Mouse (Mus musculus): ENCODE measurements at regions not wholly inside any gene's neighbourhood (a gene's known extent, or its start where the extent isn't known, plus 50 kb on each side); places are given as distances from the start of the nearest gene placed in this dataset.
A peak's percentile ranks its signal among the peaks of the same experiment; 100 is the strongest.

- no peaks in the 10 kb centered on the region for H3K36me3 ChIP-seq (ENCODE audit: control insufficient read depth, insufficient read depth)
- H3K4me2 ChIP-seq (ENCODE audit: low read depth) = peak overlapping the region; percentile 58
- no peaks in the 10 kb centered on the region for H3K27me3 ChIP-seq (ENCODE audit: control insufficient read depth, insufficient read depth, insufficient read length)
- TF ChIP-seq CEBPB (IDR thresholded peaks at IDR 0.05; ENCODE audit: insufficient read depth, poor library complexity, severe bottlenecking) = no peak
- TF ChIP-seq TCF12 (IDR thresholded peaks at IDR 0.05; ENCODE audit: insufficient read depth, poor library complexity, severe bottlenecking) = no peak
- H3ac ChIP-seq (ENCODE audit: control insufficient read depth, insufficient read length) = no peak overlapping the region
- no peak overlapping the region for H3K4me3 ChIP-seq
- no peaks in the 10 kb centered on the region for H3K79me2 ChIP-seq (ENCODE audit: control insufficient read depth, insufficient read depth)
Measured at GRCm38 (mm10) chr1:64298188-64298587, 176.1 kb upstream of the Klf7 start.

- no peak overlapping the region for H3ac ChIP-seq (ENCODE audit: control insufficient read depth, insufficient read length)
- no peaks in the 10 kb centered on the region for H3K36me3 ChIP-seq (ENCODE audit: control insufficient read depth, insufficient read depth)
- H3K27me3 ChIP-seq (ENCODE audit: control insufficient read depth, insufficient read depth, insufficient read length) = no peaks in the 10 kb centered on the region
- no peaks in the 10 kb centered on the region for H3K79me2 ChIP-seq (ENCODE audit: control insufficient read depth, insufficient read depth)
- no peak overlapping the region for H3K4me2 ChIP-seq (ENCODE audit: low read depth)
- TF ChIP-seq TCF12 (IDR thresholded peaks at IDR 0.05; ENCODE audit: insufficient read depth, poor library complexity, severe bottlenecking) (no peak), SRF (IDR thresholded peaks at IDR 0.05; ENCODE audit: control insufficient read depth, insufficient read length, low read depth) (no peak), MYOD1 (IDR thresholded peaks at IDR 0.05; ENCODE audit: control insufficient read depth in 1 of 3, insufficient read length in 2 of 3, low read depth in 2 of 3) (no peak), TCF3 (IDR thresholded peaks at IDR 0.05; ENCODE audit: insufficient read length, low read depth) (no peak), CEBPB (IDR thresholded peaks at IDR 0.05; ENCODE audit: insufficient read depth, poor library complexity, severe bottlenecking) (no peak)
- no peak overlapping the region for H3K4me3 ChIP-seq
Measured at GRCm38 (mm10) chr1:64297343-64297742, 175.3 kb upstream of the Klf7 start.

- H3K79me2 ChIP-seq (ENCODE audit: control insufficient read depth, insufficient read depth) = no peaks in the 10 kb centered on the region
- no peak overlapping the region for H3ac ChIP-seq (ENCODE audit: control insufficient read depth, insufficient read length)
- no peaks in the 10 kb centered on the region for H3K36me3 ChIP-seq (ENCODE audit: control insufficient read depth, insufficient read depth)
- H3K4me2 ChIP-seq (ENCODE audit: low read depth) = no peak overlapping the region
- H3K27me3 ChIP-seq (ENCODE audit: control insufficient read depth, insufficient read depth, insufficient read length) = no peaks in the 10 kb centered on the region
- no peak overlapping the region for H3K4me3 ChIP-seq
- TF ChIP-seq MYOG (IDR thresholded peaks at IDR 0.05; ENCODE audit: control insufficient read depth in 1 of 3, insufficient read depth in 1 of 3, insufficient read length in 2 of 3, low read depth in 2 of 3) = no peak
- no peak for TF ChIP-seq MAX (IDR thresholded peaks at IDR 0.05; ENCODE audit: low read depth)
Measured at GRCm38 (mm10) chr1:64295512-64295945, 173.4 kb upstream of the Klf7 start.

GRCm38 (mm10) chr1:64295051-64295450, 173.0 kb upstream of the Klf7 start:
- Histone ChIP-seq H3K4me2 (ENCODE audit: low read depth) (no peak overlapping the region), H3ac (ENCODE audit: control insufficient read depth, insufficient read length) (no peak overlapping the region), H3K27me3 (ENCODE audit: control insufficient read depth, insufficient read depth, insufficient read length) (no peaks in the 10 kb centered on the region), H3K36me3 (ENCODE audit: control insufficient read depth, insufficient read depth) (no peaks in the 10 kb centered on the region), H3K4me3 (no peak overlapping the region), H3K79me2 (ENCODE audit: control insufficient read depth, insufficient read depth) (no peaks in the 10 kb centered on the region)
- TF ChIP-seq MYOG (IDR thresholded peaks at IDR 0.05; ENCODE audit: control insufficient read depth in 1 of 3, insufficient read depth in 1 of 3, insufficient read length in 2 of 3, low read depth in 2 of 3) = no peak
- no peak for TF ChIP-seq POLR2AphosphoS2 (IDR thresholded peaks at IDR 0.05; ENCODE audit: insufficient read length, low read depth)
- TF ChIP-seq SRF (IDR thresholded peaks at IDR 0.05; ENCODE audit: control insufficient read depth, insufficient read length, low read depth) = no peak
- TF ChIP-seq REST (IDR thresholded peaks at IDR 0.05; ENCODE audit: insufficient read depth, insufficient read length) = no peak
- TF ChIP-seq USF1 (IDR thresholded peaks at IDR 0.05; ENCODE audit: low read depth) = no peak
- TF ChIP-seq MYOD1 (IDR thresholded peaks at IDR 0.05; ENCODE audit: control insufficient read depth in 1 of 3, insufficient read length in 2 of 3, low read depth in 2 of 3) = no peak
- no peak for TF ChIP-seq E2F4 (IDR thresholded peaks at IDR 0.05; ENCODE audit: insufficient read depth)
- TF ChIP-seq TCF3 (IDR thresholded peaks at IDR 0.05; ENCODE audit: insufficient read length, low read depth) = no peak
- TF ChIP-seq TCF12 (IDR thresholded peaks at IDR 0.05; ENCODE audit: insufficient read depth, poor library complexity, severe bottlenecking) = no peak
- no peak for TF ChIP-seq POLR2A (IDR thresholded peaks at IDR 0.05; ENCODE audit: insufficient read length, low read depth)
- no peak for TF ChIP-seq MAX (IDR thresholded peaks at IDR 0.05; ENCODE audit: low read depth)

- Histone ChIP-seq H3K27me3 (ENCODE audit: control insufficient read depth, insufficient read depth, insufficient read length) (no peaks in the 10 kb centered on the region), H3K4me2 (ENCODE audit: low read depth) (no peak overlapping the region), H3K4me3 (no peak overlapping the region), H3ac (ENCODE audit: control insufficient read depth, insufficient read length) (no peak overlapping the region), H3K79me2 (ENCODE audit: control insufficient read depth, insufficient read depth) (no peaks in the 10 kb centered on the region), H3K36me3 (ENCODE audit: control insufficient read depth, insufficient read depth) (no peaks in the 10 kb centered on the region)
- TF ChIP-seq MYOG (IDR thresholded peaks at IDR 0.05; ENCODE audit: control insufficient read depth in 1 of 3, insufficient read depth in 1 of 3, insufficient read length in 2 of 3, low read depth in 2 of 3) = no peak
- no peak for TF ChIP-seq SRF (IDR thresholded peaks at IDR 0.05; ENCODE audit: control insufficient read depth, insufficient read length, low read depth)
- no peak for TF ChIP-seq REST (IDR thresholded peaks at IDR 0.05; ENCODE audit: insufficient read depth, insufficient read length)
- no peak for TF ChIP-seq CEBPB (IDR thresholded peaks at IDR 0.05; ENCODE audit: insufficient read depth, poor library complexity, severe bottlenecking)
- TF ChIP-seq MYOD1 (IDR thresholded peaks at IDR 0.05; ENCODE audit: control insufficient read depth in 1 of 3, insufficient read length in 2 of 3, low read depth in 2 of 3) = no peak
- no peak for TF ChIP-seq MAX (IDR thresholded peaks at IDR 0.05; ENCODE audit: low read depth)
- no peak for TF ChIP-seq POLR2AphosphoS2 (IDR thresholded peaks at IDR 0.05; ENCODE audit: insufficient read length, low read depth)
- TF ChIP-seq USF1 (IDR thresholded peaks at IDR 0.05; ENCODE audit: low read depth) = no peak
- TF ChIP-seq TCF3 (IDR thresholded peaks at IDR 0.05; ENCODE audit: insufficient read length, low read depth) = no peak
- TF ChIP-seq POLR2A (IDR thresholded peaks at IDR 0.05; ENCODE audit: insufficient read length, low read depth) = no peak
- no peak for TF ChIP-seq E2F4 (IDR thresholded peaks at IDR 0.05; ENCODE audit: insufficient read depth)
- no peak for TF ChIP-seq TCF12 (IDR thresholded peaks at IDR 0.05; ENCODE audit: insufficient read depth, poor library complexity, severe bottlenecking)
Measured at GRCm38 (mm10) chr1:64288812-64289447, 166.8 kb upstream of the Klf7 start.
